Mouse (Mus musculus) spleen, adult 2 months (tissue): ENCODE data around the gene Snx12. TPM values are rescaled to one million over a fixed set of nuclear protein-coding genes. Genes with fewer than 3 reads are reported as not detected.

Source experiments
- DNase-seq, 2 experiments: peaks; one replicate each; pipeline versions ENCODE4 v3.0.0 to v3.0.0-alpha.2; 2012 to 2021; ENCODE audit warnings: low spot score in 2 of 2, low read depth in 1 of 2
- H3K27ac ChIP-seq: fragments of 200-500 bp; 2 replicates; pipeline ENCODE4 v1.5.1; 2012; ENCODE audit warnings: low read length, inconsistent platforms; ENCODE audit not compliant: insufficient read depth
- H3K27me3 ChIP-seq: fragments of 200-500 bp; 2 replicates; pipeline ENCODE4 v1.6.1; 2012; ENCODE audit warnings: mild to moderate bottlenecking, moderate library complexity, low read length, inconsistent platforms; ENCODE audit not compliant: control insufficient read depth, insufficient read depth
- H3K36me3 ChIP-seq: fragments of 200-500 bp; 2 replicates; pipeline ENCODE4 v1.6.1; 2012; ENCODE audit warnings: mild to moderate bottlenecking, low read length, inconsistent platforms; ENCODE audit not compliant: control insufficient read depth, insufficient read depth
- H3K4me1 ChIP-seq: fragments of 200-500 bp; 2 replicates; pipeline ENCODE4 v1.6.1; 2011; ENCODE audit warnings: inconsistent platforms; ENCODE audit not compliant: control insufficient read depth, insufficient read depth, insufficient read length
- H3K4me3 ChIP-seq: fragments of 200-500 bp; 2 replicates; pipeline ENCODE4 v1.5.1; 2011; ENCODE audit warnings: mild to moderate bottlenecking, inconsistent platforms; ENCODE audit not compliant: insufficient read depth, insufficient read length; ENCODE audit errors: extremely low read depth
- CTCF ChIP-seq: fragments of 200-500 bp; IDR thresholded peaks from 2 replicates; pipeline ENCODE4 v1.5.1; 2011; ENCODE audit warnings: mild to moderate bottlenecking, inconsistent platforms; ENCODE audit not compliant: insufficient read depth, insufficient read length, insufficient replicate concordance; ENCODE audit errors: extremely low read depth
- POLR2A ChIP-seq: fragments of 200-500 bp; IDR thresholded peaks from 2 replicates; pipeline ENCODE4 v1.6.1; 2011; ENCODE audit warnings: low read depth, low read length, inconsistent platforms
- WGBS: fragments of 180-500 bp; shearing (Covaris S2); methylation state at CpG from one replicate; pipeline ENCODE4 v1.1.7; 2018; 5-methylcytosine and 5-hydroxymethylcytosine counted together
- polyA plus RNA-seq: library from polyadenylated mRNA; depleted of rRNA; stranded (reverse); fragments of >200 nt; gene quantifications from 2 replicates; pipeline ENCODE4 v1.2.3, GENCODE M21; 2012

Snx12 gene
- polyA plus RNA-seq, 1 experiment, result 11.9 TPM

- Histone ChIP-seq H3K4me1 (no peaks in the 10 kb centered on the region; the same call in 1 of the 2 replicates), H3K36me3 (no peaks in the 10 kb centered on the region), H3K27ac (no peak overlapping the region), H3K4me3 (no peak overlapping the region), H3K27me3 (no peaks in the 10 kb centered on the region)
- no peak for DNase-seq
- TF ChIP-seq CTCF, result no peak
- 85% methylated on average over 2 of the region's 2 CpGs for WGBS
Observed at GRCm38 (mm10) chrX:101157488-101157887, 64.9 kb downstream of the Snx12 start.

- Histone ChIP-seq H3K27me3 (no peaks in the 10 kb centered on the region), H3K4me1 (no peaks in the 10 kb centered on the region), H3K36me3 (no peaks in the 10 kb centered on the region), H3K27ac (no peak overlapping the region), H3K4me3 (no peak overlapping the region)
- no peak for DNase-seq
- TF ChIP-seq POLR2A, result no peak
- no peak for TF ChIP-seq CTCF
- WGBS, result 71% methylated on average over 5 of the region's 5 CpGs
Observed at GRCm38 (mm10) chrX:101156369-101156768, 66.0 kb downstream of the Snx12 start.

- Histone ChIP-seq H3K36me3 (no peaks in the 10 kb centered on the region), H3K27me3 (no peaks in the 10 kb centered on the region), H3K4me3 (no peak overlapping the region), H3K27ac (no peak overlapping the region), H3K4me1 (no peaks in the 10 kb centered on the region)
- 73% methylated on average over 5 of the region's 5 CpGs for WGBS
- no peak for DNase-seq
- no peak for TF ChIP-seq CTCF
- no peak for TF ChIP-seq POLR2A
Observed at GRCm38 (mm10) chrX:101147506-101147905, 74.9 kb downstream of the Snx12 start.

GRCm38 (mm10) chrX:101131992-101132791, 90.2 kb downstream of the Snx12 start:
- H3K27ac ChIP-seq, result 0 out of 2 replicates have a peak overlapping the region, but pooled peaks have one; percentile 9
- no peaks in the 10 kb centered on the region for H3K27me3 ChIP-seq
- DNase-seq, result peak in 1 of 2 experiments; percentile 27
- no peaks in the 10 kb centered on the region for H3K4me1 ChIP-seq
- WGBS, result 36% methylated on average over 12 of the region's 12 CpGs
- peak overlapping the region; percentile 30; the same call in 1 of the 2 replicates for H3K4me3 ChIP-seq
- TF ChIP-seq POLR2A (no peak), CTCF (no peak)
- no peaks in the 10 kb centered on the region for H3K36me3 ChIP-seq

- no peaks in the 10 kb centered on the region for H3K27me3 ChIP-seq
- H3K4me1 ChIP-seq, result no peaks in the 10 kb centered on the region
- no peak overlapping the region for H3K4me3 ChIP-seq
- 31% methylated on average over 7 of the region's 7 CpGs for WGBS
- TF ChIP-seq POLR2A (no peak), CTCF (peak; percentile 12; the same call in 1 of the 2 replicates)
- H3K27ac ChIP-seq, result no peak overlapping the region
- no peaks in the 10 kb centered on the region for H3K36me3 ChIP-seq
- DNase-seq, result peak; percentile 38 to 59
Observed at GRCm38 (mm10) chrX:101131001-101131400, 91.4 kb downstream of the Snx12 start.

- Histone ChIP-seq H3K27me3 (no peaks in the 10 kb centered on the region), H3K27ac (no peak overlapping the region), H3K4me3 (no peak overlapping the region), H3K36me3 (no peaks in the 10 kb centered on the region), H3K4me1 (no peaks in the 10 kb centered on the region)
- no peak for TF ChIP-seq POLR2A
- WGBS, result 33% methylated on average over 2 of the region's 2 CpGs
- no peak for DNase-seq
Observed at GRCm38 (mm10) chrX:101128559-101128958, 93.8 kb downstream of the Snx12 start.

GRCm38 (mm10) chrX:101126977-101127376, 95.4 kb downstream of the Snx12 start:
- Histone ChIP-seq H3K4me1 (no peaks in the 10 kb centered on the region), H3K27ac (no peak overlapping the region), H3K27me3 (no peaks in the 10 kb centered on the region), H3K4me3 (no peak overlapping the region), H3K36me3 (no peaks in the 10 kb centered on the region)
- no peak for DNase-seq
- TF ChIP-seq POLR2A (no peak), CTCF (no peak)
- 53% methylated on average over 2 of the region's 2 CpGs for WGBS
